In genomic region chr17:48816588-48817324, GRCm38 (mm10) we compare ENCODE assay signal across 9 mouse cellular contexts.
DNase-seq lines count a peak whose midpoint lies in the region; ATAC-seq and TF ChIP-seq lines count a peak whose summit lies in the region.
"Had no signal": no experiment of that assay in that cellular context is flagged by ENCODE, and none has a peak within 500 bp of the region (broad histone marks: within the 10 kb centered on the region; RNA-seq: fewer than 3 reads in every experiment).

No protein-coding gene starts in this region.

- H3K27me3 ChIP-seq in heart, embryonic 11.5 days (ENCODE audit: control insufficient read depth, insufficient read depth, low read length): no peaks in the 10 kb centered on the region
- H3K27me3 ChIP-seq in kidney, embryonic 16.5 days (ENCODE audit: insufficient read depth, low read length): no peaks in the 10 kb centered on the region
- no peaks in the 10 kb centered on the region for H3K27me3 ChIP-seq in hindbrain, postnatal 0 days (ENCODE audit: insufficient read depth, low read length)

- H3K4me1 ChIP-seq in heart, embryonic 11.5 days (ENCODE audit: control insufficient read depth, insufficient read depth, low read length): no peaks in the 10 kb centered on the region; the same call in 1 of the 2 replicates
- peaks cover 9% of the 10 kb centered on the region; the same call in 1 of the 2 replicates for H3K4me1 ChIP-seq in kidney, embryonic 16.5 days (ENCODE audit: insufficient read depth, low read length)
- 0 out of 2 replicates have a peak, but pooled peaks cover 3% of the 10 kb centered on the region for H3K4me1 ChIP-seq in hindbrain, postnatal 0 days (ENCODE audit: insufficient read depth, low read length)

- H3K4me3 ChIP-seq in heart, embryonic 11.5 days (ENCODE audit: low read depth, low read length): no peak overlapping the region
- H3K4me3 ChIP-seq in kidney, embryonic 16.5 days (ENCODE audit: low read length): no peak overlapping the region
- no peak overlapping the region for H3K4me3 ChIP-seq in hindbrain, postnatal 0 days (ENCODE audit: low read length)

- no peak overlapping the region for H3K27ac ChIP-seq in heart, embryonic 11.5 days (ENCODE audit: low read depth, low read length)
- H3K27ac ChIP-seq in kidney, embryonic 16.5 days (ENCODE audit: low read length): no peak overlapping the region
- H3K27ac ChIP-seq in hindbrain, postnatal 0 days: no peak overlapping the region
- H3K27ac ChIP-seq: liver, embryonic 14.5 days had no signal

- DNase-seq in heart, adult 18-20 months: peak; percentile 45 to 66
- peak; percentile 21 for DNase-seq in ES-CJ7 (ENCODE audit: low read depth, low spot score)
- peak; percentile 17 for DNase-seq in gastrocnemius, postnatal 10 days
- no peak for DNase-seq in retina, postnatal 1 day
- no peak for DNase-seq in layer of hippocampus, postnatal 25 days (ENCODE audit: extremely low spot score in 1 of 2, low spot score in 1 of 2)
- DNase-seq in hindbrain, postnatal 0 days (ENCODE audit: low spot score): no peak

- H3K9ac ChIP-seq in heart, embryonic 11.5 days (ENCODE audit: low read depth, low read length): no peak overlapping the region
- H3K9ac ChIP-seq in kidney, embryonic 16.5 days (replicated peaks; ENCODE audit: low read length): no peak overlapping the region
- H3K9ac ChIP-seq in hindbrain, postnatal 0 days (replicated peaks; ENCODE audit: low read length): no peak overlapping the region
- H3K9ac ChIP-seq: liver, embryonic 14.5 days had no signal

- H3K36me3 ChIP-seq in heart, embryonic 11.5 days (ENCODE audit: control insufficient read depth, insufficient read depth, low read length): no peaks in the 10 kb centered on the region
- no peaks in the 10 kb centered on the region for H3K36me3 ChIP-seq in kidney, embryonic 16.5 days (ENCODE audit: insufficient read depth, low read length)
- no peaks in the 10 kb centered on the region for H3K36me3 ChIP-seq in hindbrain, postnatal 0 days (ENCODE audit: insufficient read depth, low read length)

- no peak for ATAC-seq in heart, embryonic 11.5 days (replicated peaks; ENCODE audit: insufficient number of reproducible peaks, low FRiP score, low TSS enrichment)
- peak; percentile 35; the same call in 1 of the 2 replicates for ATAC-seq in kidney, embryonic 16.5 days (ENCODE audit: low FRiP score, low TSS enrichment)
- no peak for ATAC-seq in hindbrain, postnatal 0 days

- 63% methylated on average over 9 of the region's 9 CpGs for WGBS in heart, embryonic 11.5 days (ENCODE audit: insufficient replicate concordance)
- 28% methylated on average over 9 of the region's 9 CpGs for WGBS in kidney, embryonic 16.5 days
- WGBS in hindbrain, postnatal 0 days: 51% methylated on average over 9 of the region's 9 CpGs

- no peak for TF ChIP-seq CTCF in hindbrain, postnatal 0 days (IDR thresholded peaks at IDR 0.05; ENCODE audit: low read depth)

- H3K9me3 ChIP-seq in heart, embryonic 11.5 days (replicated peaks; ENCODE audit: control insufficient read depth, low read length): no peaks in the 10 kb centered on the region
- H3K9me3 ChIP-seq in kidney, embryonic 16.5 days (ENCODE audit: low read length): no peaks in the 10 kb centered on the region; the same call in 1 of the 2 replicates
- no peaks in the 10 kb centered on the region for H3K9me3 ChIP-seq in hindbrain, postnatal 0 days (ENCODE audit: low read length)

- no peak overlapping the region for H3K4me2 ChIP-seq in heart, embryonic 11.5 days
- no peak overlapping the region for H3K4me2 ChIP-seq in kidney, embryonic 16.5 days (replicated peaks; ENCODE audit: low read depth, low read length)
- no peak overlapping the region for H3K4me2 ChIP-seq in hindbrain, postnatal 0 days (ENCODE audit: low read depth, low read length)

Comparison
In these comparisons a context has a peak if more than half of its experiments do, and no peak if none do; other contexts are left out.
1. DNase-seq: peak in heart, adult 18-20 months (2 of 2), ES-CJ7 (single experiment) and gastrocnemius, postnatal 10 days (single experiment); none in retina, postnatal 1 day (single experiment), layer of hippocampus, postnatal 25 days (0 of 2) and hindbrain, postnatal 0 days (single experiment).